Mouse (Mus musculus): ENCODE data around the gene Rnd1. TPM values are rescaled to one million over a fixed set of nuclear protein-coding genes. Genes with fewer than 3 reads are reported as not detected.
A peak's percentile ranks its signal among the peaks of the same experiment; 100 is the strongest.

Rnd1 gene
- polyA plus RNA-seq, 1 experiment from 2014 or later: 12.7 TPM

DNA sequence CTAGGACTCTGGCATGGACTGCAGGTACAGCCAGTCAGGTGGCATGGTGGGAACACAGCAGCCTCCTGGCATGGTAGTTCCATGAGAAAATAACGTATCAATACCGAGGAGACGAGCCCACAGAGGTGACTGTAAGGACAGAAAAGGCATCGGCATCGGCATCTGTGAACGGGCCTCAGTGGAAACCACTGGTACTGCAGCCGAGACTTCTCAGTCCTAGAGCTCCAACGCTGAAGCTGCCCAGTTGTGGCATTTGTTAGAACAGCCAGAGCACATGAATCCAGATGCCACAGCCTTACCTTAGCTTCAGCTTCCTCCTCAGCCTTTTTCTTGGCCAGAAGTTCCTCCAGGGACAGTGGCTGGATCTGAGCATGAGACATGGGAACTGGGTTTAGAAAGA lies 25.1 kb downstream of the Rnd1 start:
- no peaks in the 10 kb centered on the region for H3K9me3 ChIP-seq
- H3K9ac ChIP-seq (replicated peaks): no peak overlapping the region
- no peak overlapping the region for H3K4me3 ChIP-seq (replicated peaks)
- ATAC-seq: no peak
- no peak overlapping the region for H3K27ac ChIP-seq
- H3K27me3 ChIP-seq: no peaks in the 10 kb centered on the region
- H3K4me2 ChIP-seq (replicated peaks): no peak overlapping the region
- peaks cover 100% of the 10 kb centered on the region for H3K36me3 ChIP-seq
- no peaks in the 10 kb centered on the region for H3K4me1 ChIP-seq (replicated peaks)
- 94% methylated on average over 8 of the region's 8 CpGs for WGBS

DNA sequence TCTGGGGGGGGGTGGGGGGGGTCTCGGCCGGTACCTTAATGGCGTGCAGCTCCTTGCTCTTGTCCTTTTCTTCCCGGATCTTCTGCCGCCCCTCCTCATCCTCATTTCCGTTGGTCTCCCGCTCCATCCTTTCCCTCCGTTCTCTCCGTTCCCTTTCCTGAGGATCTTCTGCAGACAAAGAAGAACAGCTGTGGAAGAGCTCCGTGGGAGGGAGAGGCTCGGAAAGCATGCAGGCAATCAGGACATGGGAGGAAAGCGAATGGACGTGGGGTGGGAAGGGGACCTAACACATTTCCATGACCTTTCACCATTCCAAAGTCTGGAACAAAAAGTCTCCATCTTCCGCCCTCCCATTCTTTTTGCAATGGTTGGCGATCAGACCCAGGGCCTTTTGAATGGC lies 25.8 kb downstream of the Rnd1 start:
- no peak overlapping the region for H3K4me2 ChIP-seq (replicated peaks)
- no peak overlapping the region for H3K4me3 ChIP-seq (replicated peaks)
- no peaks in the 10 kb centered on the region for H3K9me3 ChIP-seq
- no peaks in the 10 kb centered on the region for H3K4me1 ChIP-seq (replicated peaks)
- H3K27me3 ChIP-seq: no peaks in the 10 kb centered on the region
- WGBS: 94% methylated on average over 15 of the region's 15 CpGs
- no peak overlapping the region for H3K27ac ChIP-seq
- ATAC-seq: no peak
- H3K36me3 ChIP-seq: peaks cover 100% of the 10 kb centered on the region
- H3K9ac ChIP-seq (replicated peaks): no peak overlapping the region

DNA sequence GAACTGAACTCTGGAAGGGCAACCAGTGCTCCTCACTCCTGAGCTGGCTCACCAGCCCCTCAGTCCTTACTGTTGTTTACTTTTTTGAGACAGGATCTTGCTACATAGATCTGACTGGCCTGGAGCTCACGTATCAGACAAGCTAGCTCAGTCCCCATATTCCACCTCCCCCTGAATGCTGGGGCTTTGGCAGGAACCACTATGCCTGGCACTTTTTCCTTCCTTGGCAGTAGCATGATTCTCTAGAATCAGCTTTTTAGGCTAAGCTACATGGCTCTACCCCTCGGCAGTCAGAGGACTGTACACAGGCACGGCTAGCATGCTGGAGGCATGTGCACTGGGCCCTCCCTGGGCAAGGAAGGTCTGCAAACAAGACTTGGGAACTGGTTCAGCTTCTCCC lies 29.2 kb downstream of the Rnd1 start:
- 95% methylated on average over 3 of the region's 3 CpGs for WGBS
- Histone ChIP-seq H3K27ac (no peak overlapping the region), H3K27me3 (no peaks in the 10 kb centered on the region), H3K36me3 (peaks cover 100% of the 10 kb centered on the region), H3K9ac (replicated peaks) (no peak overlapping the region), H3K4me1 (replicated peaks) (no peaks in the 10 kb centered on the region), H3K4me3 (replicated peaks) (no peak overlapping the region), H3K9me3 (no peaks in the 10 kb centered on the region), H3K4me2 (replicated peaks) (no peak overlapping the region)
- ATAC-seq: no peak

DNA sequence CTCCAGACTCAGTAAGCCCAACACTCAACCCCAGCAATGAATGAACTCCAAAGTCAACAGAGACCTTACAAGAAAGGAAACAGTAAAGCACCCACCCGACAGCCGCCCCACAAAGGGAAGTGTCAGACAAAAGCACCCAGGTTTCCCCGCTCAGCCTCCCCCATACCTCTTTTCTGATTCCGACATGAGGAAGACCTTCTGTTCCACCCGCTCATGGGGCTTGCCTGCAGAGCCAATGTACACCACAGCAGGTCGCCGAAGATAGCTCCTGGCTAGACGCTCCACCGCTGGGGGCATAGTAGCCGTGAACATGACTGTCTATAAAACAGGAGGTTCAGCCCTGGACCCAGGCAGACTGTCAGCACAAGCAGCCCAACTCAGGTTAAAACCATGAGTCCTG lies 30.0 kb downstream of the Rnd1 start:
- no peaks in the 10 kb centered on the region for H3K9me3 ChIP-seq
- no peak for ATAC-seq

DNA sequence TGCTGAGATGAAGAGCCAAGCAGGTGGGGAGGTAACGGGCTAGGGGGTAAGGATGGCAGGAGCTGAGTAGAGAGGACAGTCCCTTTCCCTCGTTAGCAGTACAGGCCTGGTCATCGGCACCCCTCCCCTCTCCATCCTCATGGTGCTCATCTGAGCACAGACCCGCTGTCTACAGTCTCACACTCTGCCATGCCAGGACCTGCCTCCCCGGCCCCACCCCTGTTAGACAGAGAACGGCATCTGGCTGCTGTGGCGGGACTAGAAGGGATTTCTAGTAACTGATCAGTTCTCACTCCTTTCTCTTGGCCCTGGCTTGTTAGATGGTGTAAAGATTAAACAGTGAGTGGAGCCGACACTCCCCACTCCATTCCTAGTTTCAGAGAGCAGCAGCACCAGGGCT lies 30.5 kb downstream of the Rnd1 start:
- H3K4me3 ChIP-seq (replicated peaks): no peak overlapping the region
- no peak overlapping the region for H3K27ac ChIP-seq
- 85% methylated on average over 8 of the region's 8 CpGs for WGBS
- no peak overlapping the region for H3K9ac ChIP-seq (replicated peaks)
- no peaks in the 10 kb centered on the region for H3K27me3 ChIP-seq
- H3K36me3 ChIP-seq: peaks cover 100% of the 10 kb centered on the region
- H3K4me2 ChIP-seq (replicated peaks): no peak overlapping the region
- no peaks in the 10 kb centered on the region for H3K9me3 ChIP-seq
- no peak for ATAC-seq
- H3K4me1 ChIP-seq (replicated peaks): no peaks in the 10 kb centered on the region

More for the DNA sequence above, 30.0 kb downstream of the Rnd1 start:
- H3K27ac ChIP-seq: no peak overlapping the region
- no peak overlapping the region for H3K4me2 ChIP-seq (replicated peaks)
- 93% methylated on average over 10 of the region's 10 CpGs for WGBS
- H3K27me3 ChIP-seq: no peaks in the 10 kb centered on the region
- H3K36me3 ChIP-seq: peaks cover 100% of the 10 kb centered on the region
- H3K4me3 ChIP-seq (replicated peaks): no peak overlapping the region
- H3K4me1 ChIP-seq (replicated peaks): no peaks in the 10 kb centered on the region
- no peak overlapping the region for H3K9ac ChIP-seq (replicated peaks)

DNA sequence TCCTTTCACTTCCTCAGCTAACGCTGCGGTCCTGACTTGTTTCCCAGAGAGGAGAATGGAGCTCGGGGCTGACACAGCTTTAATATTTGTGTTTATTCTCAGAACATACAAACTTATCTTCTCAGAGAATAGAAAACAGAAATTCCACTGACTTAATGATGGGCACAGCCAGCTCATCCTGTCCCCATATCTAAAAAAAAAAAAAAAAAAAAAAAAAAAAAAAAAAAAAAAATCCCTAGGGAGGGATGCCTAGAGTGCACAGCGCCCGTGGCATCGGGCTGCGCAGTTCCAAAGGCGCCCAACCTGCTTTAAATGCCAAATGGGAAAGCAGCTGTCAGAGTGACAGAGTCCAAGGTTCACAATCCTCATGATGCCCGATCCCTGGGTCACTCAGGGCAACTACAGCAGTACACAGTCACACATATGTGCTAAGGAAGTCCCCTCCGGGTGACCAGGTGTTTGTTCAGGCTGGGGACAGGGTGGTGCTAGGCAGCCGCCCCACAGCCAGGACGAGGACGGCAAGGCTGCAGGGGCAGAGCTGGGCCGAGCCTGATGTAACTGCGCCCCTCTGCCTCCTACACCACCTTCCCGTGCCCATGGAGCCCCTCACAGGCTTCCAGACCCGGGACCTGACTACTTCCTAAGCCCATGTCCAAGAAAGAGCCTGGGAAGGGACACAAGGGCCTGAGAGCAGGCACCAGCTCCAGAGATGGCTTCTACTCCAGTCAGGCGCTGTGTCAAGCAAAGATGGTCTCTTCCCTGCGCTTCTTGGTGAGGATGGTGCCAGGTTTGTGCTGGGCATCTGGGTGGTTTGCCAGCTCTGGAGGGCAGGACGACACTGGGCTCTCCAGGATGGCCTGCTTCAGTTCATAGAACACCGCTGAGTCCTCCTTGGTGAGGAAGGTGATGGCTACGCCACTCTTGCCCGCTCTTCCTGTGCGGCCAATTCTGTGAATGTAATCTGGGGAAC lies 31.9 kb downstream of the Rnd1 start:
- Histone ChIP-seq H3K27me3 (no peaks in the 10 kb centered on the region), H3K9me3 (no peaks in the 10 kb centered on the region), H3K4me2 (replicated peaks) (no peak overlapping the region), H3K27ac (peak overlapping the region; percentile 19; the same call in 1 of the 2 replicates), H3K4me3 (replicated peaks) (no peak overlapping the region), H3K36me3 (peaks cover 100% of the 10 kb centered on the region), H3K9ac (replicated peaks) (no peak overlapping the region), H3K4me1 (replicated peaks) (no peaks in the 10 kb centered on the region)
- ATAC-seq: no peak
- 93% methylated on average over 24 of the region's 24 CpGs for WGBS

DNA sequence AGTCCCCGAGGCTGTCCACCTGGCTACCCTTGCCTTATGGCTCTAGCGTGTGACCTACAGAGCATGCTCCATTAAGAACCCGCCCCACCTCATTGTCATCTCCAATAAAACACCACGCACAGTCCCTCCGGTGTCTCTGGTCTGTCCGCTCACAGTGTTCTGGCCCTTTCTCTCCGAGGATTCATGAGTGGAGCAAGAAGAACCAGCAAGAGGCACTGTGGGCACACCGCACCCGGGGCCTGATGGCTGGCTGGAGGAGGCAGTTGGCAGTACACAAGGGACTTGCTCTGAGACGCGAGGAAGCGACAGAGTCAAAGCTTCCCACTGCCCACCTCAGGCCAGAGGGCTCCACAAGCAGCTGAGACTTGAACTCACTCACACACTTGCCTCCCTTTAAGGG lies 32.9 kb downstream of the Rnd1 start:
- no peak for ATAC-seq
- WGBS: 84% methylated on average over 12 of the region's 12 CpGs
- Histone ChIP-seq H3K9me3 (no peaks in the 10 kb centered on the region), H3K9ac (replicated peaks) (no peak overlapping the region), H3K4me2 (replicated peaks) (no peak overlapping the region), H3K4me1 (replicated peaks) (no peaks in the 10 kb centered on the region), H3K36me3 (peaks cover 100% of the 10 kb centered on the region), H3K27ac (0 out of 2 replicates have a peak overlapping the region, but pooled peaks have one; percentile 30), H3K27me3 (no peaks in the 10 kb centered on the region), H3K4me3 (replicated peaks) (no peak overlapping the region)

DNA sequence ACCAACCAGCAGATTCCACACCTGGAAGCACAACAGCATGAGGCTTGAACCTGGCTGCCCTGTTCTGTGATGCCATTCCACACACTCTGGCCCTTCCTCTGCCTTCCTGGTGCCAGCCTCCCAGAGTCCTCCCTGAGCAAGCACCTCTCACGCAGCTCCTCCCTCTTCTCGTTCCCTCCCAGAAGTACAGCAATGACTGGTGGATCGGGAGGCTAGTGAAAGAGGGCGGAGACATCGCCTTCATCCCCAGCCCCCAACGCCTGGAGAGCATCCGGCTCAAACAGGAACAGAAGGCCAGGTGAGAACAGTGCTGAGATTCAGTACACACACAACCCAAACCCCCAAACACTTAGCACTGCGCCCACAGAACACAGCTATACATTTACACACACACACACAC lies 37.1 kb downstream of the Rnd1 start:
- 39% methylated on average over 8 of the region's 8 CpGs for WGBS
- no peak overlapping the region for H3K4me3 ChIP-seq (replicated peaks)

DNA sequence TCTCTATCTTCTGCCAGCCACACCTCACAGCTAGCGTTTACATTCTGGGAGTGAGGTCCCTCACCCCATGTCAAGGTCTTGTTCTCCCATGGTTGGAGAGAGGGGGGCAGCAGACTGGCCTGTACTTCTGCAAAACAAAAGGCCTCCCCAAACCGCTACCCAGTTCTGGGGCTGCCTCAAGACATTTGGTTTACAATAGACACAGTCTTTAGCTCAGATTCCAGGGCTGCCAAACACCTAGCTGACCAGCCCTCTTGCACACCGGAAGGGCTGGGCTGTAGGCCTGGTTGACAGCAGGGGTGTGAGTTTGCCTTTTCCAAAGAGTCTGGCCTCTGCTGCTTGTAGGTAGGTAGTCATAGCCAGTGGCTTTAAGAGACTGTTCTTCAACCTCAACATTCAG lies 40.1 kb downstream of the Rnd1 start:
- Histone ChIP-seq H3K9me3 (no peaks in the 10 kb centered on the region), H3K4me2 (replicated peaks) (peak overlapping the region; percentile 93), H3K27ac (no peak overlapping the region), H3K36me3 (peaks cover 36% of the 10 kb centered on the region), H3K9ac (replicated peaks) (peak overlapping the region; percentile 96; the same call in 1 of the 2 replicates), H3K27me3 (no peaks in the 10 kb centered on the region; the same call in 1 of the 2 replicates), H3K4me3 (replicated peaks) (peak overlapping the region; percentile 78), H3K4me1 (replicated peaks) (peaks cover 51% of the 10 kb centered on the region)
- 39% methylated on average over 3 of the region's 3 CpGs for WGBS
- ATAC-seq: no peak

More for the DNA sequence above, 37.1 kb downstream of the Rnd1 start:
- Histone ChIP-seq H3K27ac (no peak overlapping the region), H3K36me3 (peaks cover 66% of the 10 kb centered on the region), H3K27me3 (no peaks in the 10 kb centered on the region), H3K4me1 (replicated peaks) (peaks cover 31% of the 10 kb centered on the region), H3K4me2 (replicated peaks) (no peak overlapping the region), H3K9ac (replicated peaks) (no peak overlapping the region), H3K9me3 (no peaks in the 10 kb centered on the region)
- ATAC-seq: no peak

DNA sequence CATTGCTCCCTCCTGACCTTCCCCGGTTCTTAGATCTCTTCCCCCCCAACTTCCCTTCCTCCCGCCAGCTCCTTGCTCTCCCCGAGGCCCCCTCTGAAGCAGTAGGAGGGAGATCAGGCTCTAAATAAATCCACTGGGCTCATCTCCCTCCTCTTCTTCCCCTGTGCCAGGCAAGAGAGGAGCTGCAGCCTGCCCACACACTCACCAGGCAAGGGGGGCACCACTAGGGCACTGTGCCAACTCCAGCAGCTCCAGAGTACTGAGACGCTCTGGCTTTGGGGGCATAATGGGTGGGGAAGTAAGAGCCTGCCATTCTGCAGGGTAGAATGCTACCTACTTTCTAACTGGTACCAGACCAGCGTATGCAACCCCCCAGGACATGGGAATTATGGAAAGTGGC lies 40.7 kb downstream of the Rnd1 start:
- Histone ChIP-seq H3K4me3 (replicated peaks) (peak overlapping the region; percentile 78), H3K36me3 (peaks cover 30% of the 10 kb centered on the region), H3K27me3 (no peaks in the 10 kb centered on the region; the same call in 1 of the 2 replicates), H3K9ac (replicated peaks) (peak overlapping the region; percentile 96), H3K4me1 (replicated peaks) (peaks cover 57% of the 10 kb centered on the region), H3K27ac (peak overlapping the region; percentile 99), H3K4me2 (replicated peaks) (peak overlapping the region; percentile 93), H3K9me3 (no peaks in the 10 kb centered on the region)
- WGBS: 25% methylated on average over 5 of the region's 5 CpGs
- no peak for ATAC-seq

DNA sequence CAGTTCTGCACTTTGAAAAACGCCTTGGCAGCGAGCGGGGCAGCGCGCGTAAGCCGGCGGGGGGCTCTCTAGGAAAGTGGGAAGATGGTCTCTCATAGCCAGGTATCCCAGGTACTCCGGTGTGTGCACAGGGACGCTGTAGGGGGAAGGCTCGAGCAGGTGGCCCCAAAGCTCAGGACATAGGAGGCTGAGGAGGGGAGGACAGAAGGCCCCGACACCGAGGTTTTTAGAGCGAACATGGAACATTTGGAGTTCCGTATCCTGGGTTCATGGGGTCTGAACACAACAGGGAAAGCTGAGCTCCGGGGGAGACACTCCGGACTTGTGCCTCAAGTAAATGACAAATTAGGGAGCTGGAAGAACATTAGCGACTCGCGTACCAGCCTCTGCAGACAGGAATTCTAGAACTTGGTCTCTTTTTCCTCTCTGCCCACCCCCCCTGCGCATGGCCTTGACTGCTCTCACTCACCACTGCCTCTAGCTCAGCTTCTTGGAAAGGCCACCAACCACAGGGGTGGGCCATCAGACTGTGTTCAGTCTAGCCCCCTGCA lies 41.9 kb downstream of the Rnd1 start:
- H3K4me2 ChIP-seq (replicated peaks): peak overlapping the region; percentile 93
- peaks cover 68% of the 10 kb centered on the region for H3K4me1 ChIP-seq (replicated peaks)
- H3K36me3 ChIP-seq: peaks cover 18% of the 10 kb centered on the region
- peak overlapping the region; percentile 96 for H3K9ac ChIP-seq (replicated peaks)
- no peaks in the 10 kb centered on the region for H3K9me3 ChIP-seq
- peaks cover 11% of the 10 kb centered on the region for H3K27me3 ChIP-seq
- under 1% methylated on average over 21 of the region's 21 CpGs for WGBS
- peak overlapping the region; percentile 78 for H3K4me3 ChIP-seq (replicated peaks)
- H3K27ac ChIP-seq: peak overlapping the region; percentile 99
- peak; percentile 18 for ATAC-seq

DNA sequence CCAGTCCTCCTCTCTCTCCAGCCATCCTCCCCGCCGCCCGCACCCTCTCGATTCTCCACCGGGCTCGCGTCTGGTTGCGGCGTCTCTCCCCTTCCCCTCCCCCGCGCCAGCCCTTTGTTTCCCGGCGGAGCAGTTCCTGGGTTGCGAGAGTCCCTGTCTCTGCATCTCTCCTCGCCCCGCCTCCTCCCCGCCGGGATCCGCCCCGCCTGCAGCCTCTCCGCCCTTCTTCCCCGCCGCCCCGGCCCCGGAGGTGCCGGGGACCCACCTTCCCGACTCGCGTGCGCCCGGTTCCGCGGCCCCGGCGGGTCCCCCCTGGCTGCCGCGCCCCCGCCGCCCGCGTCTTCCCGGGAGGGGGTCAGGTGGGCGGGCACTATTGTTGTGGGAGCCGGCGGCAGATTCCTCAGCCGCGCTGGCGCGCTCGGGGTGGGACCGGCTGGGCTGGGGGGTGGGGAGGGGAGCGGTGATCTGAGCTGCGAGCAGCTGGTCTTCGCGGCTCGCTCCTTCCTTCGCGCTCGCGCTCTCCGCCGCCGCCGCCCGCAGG lies 42.6 kb downstream of the Rnd1 start:
- H3K9me3 ChIP-seq: no peaks in the 10 kb centered on the region
- WGBS: under 1% methylated on average over 63 of the region's 65 CpGs
- peaks cover 72% of the 10 kb centered on the region for H3K4me1 ChIP-seq (replicated peaks)
- peak overlapping the region; percentile 96 for H3K9ac ChIP-seq (replicated peaks)
- peak overlapping the region; percentile 93 for H3K4me2 ChIP-seq (replicated peaks)
- peak overlapping the region; percentile 78 for H3K4me3 ChIP-seq (replicated peaks)
- peak overlapping the region; percentile 99 for H3K27ac ChIP-seq
- peaks cover 11% of the 10 kb centered on the region for H3K36me3 ChIP-seq
- peaks cover 17% of the 10 kb centered on the region for H3K27me3 ChIP-seq
- peak; percentile 73 for ATAC-seq
